Mouse (Mus musculus) cerebellum, adult 9-11 months (tissue): ENCODE measurements around the gene Gm5244.
A peak's percentile ranks its signal among the peaks of the same experiment; 100 is the strongest.

Source experiments
- DNase-seq: peaks from one replicate; pipeline ENCODE4 v3.0.0; 2022

The Gm5244 gene

DNA sequence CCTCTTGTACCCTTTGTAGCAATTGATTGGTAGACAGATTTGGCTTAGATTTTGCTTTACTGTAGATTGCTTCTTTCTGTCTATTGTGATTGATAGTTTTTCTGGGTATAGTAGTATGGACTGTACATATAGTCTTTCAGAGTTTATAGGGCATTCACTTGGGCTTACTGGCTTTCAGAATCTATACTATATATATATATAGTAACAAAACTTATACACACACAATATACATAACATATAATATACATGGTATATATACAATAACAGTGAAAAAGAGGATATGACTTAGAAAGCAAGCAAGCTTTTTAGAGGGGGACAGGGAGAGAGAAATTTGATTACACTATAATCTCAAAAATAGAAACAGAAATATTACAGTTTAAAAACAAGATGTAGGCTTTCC, at the start of gene Gm5244:
Gm5244 (plus strand) TSS at position 301 of the 400 bp plus-strand sequence.
- no peak for DNase-seq

DNA sequence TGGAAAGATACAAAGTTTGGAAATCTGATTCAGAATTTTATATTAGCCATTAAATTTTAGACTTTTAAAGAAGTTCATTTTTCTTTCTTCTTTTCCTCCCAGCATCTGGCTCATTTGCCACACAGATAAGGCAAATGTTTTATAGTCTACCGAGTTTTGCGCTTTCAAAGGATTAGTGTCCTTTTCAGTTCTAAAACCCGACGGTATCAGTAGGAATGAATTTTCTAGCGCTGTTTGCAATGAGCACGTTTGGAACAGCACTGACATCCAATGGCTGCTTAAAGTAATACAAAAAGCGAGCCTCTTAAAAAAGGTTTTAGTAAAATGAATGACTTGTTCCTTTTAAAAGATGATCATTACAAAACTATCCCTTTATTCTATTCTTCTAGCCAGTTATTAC, 49.4 kb upstream of the Gm5244 start:
- DNase-seq, result peak; percentile 28

DNA sequence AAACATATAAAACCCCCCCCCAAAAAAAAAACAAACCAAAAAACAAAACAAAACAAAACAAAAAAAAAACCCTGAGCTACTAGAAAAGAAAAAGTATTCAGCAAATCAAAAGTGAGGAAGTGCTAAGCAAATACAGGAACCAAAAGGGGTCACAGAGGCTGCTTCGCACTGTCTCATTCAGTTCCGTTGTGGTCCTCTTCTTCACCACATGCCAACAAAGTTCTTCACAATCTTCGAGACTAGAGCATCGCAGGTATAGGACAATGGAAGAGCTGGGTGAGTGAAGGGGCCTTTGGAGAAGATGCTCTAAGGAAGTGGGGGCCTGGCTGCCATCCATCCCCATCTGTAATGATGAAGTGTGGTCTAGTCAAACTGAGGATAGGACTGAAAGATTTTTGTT, 48.1 kb upstream of the Gm5244 start:
- peak; percentile 31 for DNase-seq

DNA sequence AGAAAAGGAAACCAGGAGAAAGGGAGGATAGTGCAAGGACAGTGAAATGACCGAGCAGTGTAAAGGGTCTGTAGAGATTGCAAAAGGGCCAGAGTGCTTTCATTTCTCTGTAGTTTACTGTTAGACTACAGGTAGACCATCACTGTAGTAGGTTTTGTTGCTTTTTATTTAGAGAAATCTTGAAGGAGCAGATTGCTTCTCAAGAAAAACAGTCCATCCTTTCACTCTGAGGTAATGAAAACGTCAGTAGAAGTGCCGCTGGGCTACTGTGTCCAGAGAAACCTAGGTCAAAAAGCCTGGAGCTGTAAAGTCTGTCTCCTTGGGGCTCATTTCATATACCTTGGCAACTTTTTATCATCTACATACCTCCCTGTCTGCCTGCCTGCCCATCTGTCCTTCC, 47.4 kb upstream of the Gm5244 start:
- DNase-seq, result no peak

DNA sequence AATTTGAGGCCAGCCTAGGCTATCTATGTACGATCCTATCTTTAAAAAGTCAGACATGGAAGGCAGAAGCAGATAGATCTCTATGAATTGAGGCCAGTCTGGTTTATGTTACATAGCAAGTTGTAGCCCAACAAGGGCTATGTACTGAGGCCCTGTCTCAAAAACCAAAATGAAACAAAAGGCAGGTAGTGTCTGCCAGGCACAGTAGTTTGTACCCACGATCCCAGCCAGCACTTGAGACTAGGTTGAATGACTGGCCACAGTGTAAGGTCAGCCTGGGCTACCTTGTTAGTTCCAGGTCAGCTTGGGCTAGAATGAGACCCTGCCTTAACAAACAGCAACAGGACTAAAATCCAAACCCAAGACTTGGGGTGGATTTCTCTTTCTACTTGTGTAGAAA, 45.9 kb upstream of the Gm5244 start:
- DNase-seq, result no peak

DNA sequence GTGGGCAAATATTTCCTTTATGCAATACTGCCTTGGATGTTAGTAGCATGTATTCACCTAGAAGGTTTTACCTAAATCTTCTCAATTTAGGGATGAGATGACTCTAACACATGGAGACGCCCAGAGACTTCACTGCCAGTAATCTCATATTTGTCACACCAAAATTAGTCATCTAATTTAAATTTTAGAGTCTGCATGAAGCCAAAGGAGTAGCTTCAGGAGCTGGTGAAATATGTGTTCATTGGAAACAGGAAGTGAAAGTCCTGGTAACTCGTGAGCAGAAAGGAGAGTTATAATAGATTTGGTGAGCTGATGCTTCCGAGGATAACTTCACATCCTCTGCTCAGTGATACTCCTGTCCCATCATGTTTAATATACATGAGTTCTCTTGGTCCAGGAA, 45.4 kb upstream of the Gm5244 start:
- DNase-seq, result no peak

DNA sequence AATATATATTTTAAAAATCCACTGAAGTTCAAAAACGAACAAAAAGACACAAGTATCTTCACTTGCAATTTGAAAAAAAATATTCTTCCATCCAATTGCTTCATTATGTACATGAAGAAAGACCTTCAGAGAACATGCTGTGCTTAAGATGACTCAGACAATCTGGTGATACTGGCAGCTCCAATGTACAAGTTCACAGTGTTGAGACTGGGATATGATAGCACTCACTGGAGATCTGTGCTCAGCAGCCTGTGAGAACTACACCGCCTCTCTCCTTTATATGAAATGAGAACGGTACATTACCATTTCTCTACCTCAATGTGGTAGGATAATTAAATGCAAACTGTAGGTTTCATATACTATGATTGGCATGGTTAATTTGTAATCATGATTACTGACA, 43.7 kb upstream of the Gm5244 start:
- no peak for DNase-seq

DNA sequence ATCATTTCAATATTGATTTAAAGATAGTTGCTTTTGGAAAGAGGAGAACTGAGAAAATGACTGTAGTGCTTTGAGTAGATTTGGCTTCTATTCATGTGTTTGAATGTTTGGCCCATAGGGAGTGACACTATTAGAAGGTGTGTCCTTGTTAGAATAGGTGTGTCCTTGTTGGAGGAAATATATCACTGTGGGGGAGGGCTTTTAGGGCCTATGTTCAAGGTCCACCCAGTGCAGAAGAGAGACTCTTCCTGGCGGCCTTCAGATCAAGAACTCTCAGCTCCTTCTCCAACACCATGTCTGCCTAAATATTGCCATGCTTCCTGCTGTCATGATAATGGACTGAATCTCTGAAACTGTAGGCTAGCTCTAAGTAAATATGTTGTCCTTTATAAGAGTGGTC, 42.2 kb upstream of the Gm5244 start:
- no peak for DNase-seq

DNA sequence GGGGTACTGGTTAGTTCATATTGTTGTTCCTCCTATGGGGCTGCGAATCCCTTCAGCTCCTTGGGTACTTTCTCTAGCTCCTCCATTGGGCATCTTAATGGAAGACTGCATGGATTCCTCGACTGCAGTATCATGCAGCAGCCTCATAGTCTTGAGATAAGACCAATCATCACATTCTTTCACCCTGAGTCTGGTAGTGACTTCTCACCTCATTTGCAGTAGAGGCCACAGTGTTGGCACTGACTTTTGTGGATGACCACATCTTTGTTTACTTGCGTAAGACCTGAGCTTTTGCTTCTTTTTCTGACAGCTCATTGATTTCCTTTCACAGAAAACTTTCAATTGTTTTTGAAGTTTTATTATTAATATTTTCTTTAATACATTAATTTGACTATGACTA, 40.8 kb upstream of the Gm5244 start:
- DNase-seq, result no peak

DNA sequence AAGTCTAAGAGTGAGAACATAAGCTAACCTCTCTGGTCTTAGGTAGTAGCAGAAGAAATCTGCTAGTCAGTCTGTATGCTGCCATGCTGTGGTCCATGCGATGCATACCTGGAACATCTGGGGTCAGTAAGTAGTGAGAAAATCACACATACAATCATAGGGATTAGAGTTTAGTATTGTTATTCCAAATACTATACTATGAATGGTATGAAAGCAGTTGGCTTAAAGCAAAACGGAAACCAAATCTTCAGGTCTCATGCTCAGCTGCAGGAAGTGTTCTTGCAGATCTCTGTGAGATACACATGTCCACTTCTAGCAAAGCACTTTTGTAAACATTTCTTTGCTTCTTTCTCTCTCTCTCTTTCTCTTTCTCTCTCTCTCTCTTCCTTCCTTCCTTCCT, 40.3 kb upstream of the Gm5244 start:
- DNase-seq, result no peak

DNA sequence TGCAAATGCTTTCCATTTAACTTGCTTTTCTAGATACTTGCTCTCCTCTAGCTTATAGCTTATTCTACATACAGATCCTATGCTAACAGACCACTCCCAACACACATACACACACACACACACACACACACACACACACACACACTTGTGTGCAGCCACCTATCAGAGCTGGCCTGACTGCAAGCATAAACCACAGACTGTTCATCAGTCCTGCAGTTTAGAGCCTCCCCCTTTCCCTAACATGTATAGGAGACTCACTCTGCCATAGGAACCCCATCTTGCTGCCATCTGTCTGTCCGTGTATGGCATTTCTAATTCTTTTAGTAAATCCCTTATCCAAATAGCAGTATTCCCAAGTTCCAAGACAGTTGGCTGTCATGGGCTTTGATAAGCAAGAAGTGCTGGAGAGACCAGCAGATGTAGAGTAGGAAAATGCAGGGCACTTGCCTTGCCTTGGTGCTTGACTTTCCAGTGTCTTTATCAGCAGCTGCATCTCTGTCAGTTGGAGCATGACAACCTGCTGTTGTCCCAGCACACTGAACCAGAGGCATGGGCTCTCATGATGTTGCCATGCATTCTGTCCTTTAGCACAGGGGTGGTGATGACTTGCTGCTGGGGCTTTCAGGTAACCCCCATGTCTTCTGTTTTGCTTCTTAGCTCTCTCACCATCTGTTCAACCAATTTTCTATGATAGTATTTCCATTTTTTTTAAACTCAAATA, 33.7 kb upstream of the Gm5244 start:
- DNase-seq, result no peak

DNA sequence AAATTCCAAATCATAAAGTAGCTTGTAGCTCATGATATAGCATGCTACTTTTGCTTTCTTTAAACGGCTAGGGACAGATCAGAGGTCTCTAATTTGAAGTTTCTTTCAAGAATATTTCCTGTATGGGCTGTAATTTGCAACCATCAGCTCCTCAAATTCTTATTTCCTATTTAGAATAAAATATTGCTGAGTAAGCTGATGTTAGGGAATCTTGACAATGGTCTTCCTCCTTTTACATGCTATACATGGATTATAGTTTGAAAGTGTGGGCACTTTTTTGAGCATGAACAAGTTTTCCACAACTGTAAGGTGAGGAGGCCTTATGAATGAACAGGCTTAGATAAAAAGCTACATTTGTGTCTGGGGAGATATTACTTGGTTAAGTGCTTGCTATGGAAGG, 32.6 kb upstream of the Gm5244 start:
- no peak for DNase-seq

DNA sequence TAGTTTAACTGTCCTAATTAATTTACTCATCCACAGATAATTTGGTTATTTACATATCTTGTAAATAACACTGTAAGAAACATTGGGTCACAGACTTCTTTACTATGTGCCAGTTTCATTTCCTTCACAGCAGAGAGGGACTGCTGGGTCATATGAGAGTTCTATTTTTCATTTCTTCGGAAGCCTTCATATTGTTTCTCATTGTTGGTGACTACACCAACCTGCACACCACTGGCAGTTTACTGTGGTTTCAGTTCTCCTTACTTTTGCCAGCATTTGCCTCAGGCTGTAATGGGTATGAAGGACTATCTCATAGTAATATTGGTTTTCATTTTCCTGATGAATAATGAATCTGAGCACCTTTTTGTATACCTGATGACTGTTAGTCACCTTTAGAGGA, 28.0 kb upstream of the Gm5244 start:
- no peak for DNase-seq

DNA sequence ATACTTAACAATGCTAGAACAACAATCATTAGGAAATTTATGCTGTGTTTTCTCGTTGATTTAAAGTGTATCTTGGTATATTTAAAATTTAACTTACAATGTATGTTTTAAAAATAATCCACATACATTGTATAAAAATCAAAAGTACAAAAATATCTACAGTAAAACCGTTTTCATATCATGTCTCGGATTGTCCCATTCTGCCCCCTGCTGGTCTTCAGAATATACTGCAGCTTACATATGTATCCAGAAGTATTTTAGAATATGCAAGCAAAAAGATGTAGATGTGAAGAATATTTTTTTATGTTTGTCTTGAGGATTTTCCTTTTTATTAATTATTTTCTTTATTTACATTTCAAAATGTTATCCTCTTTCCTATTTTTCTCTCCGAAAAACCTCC, 26.1 kb upstream of the Gm5244 start:
- no peak for DNase-seq

DNA sequence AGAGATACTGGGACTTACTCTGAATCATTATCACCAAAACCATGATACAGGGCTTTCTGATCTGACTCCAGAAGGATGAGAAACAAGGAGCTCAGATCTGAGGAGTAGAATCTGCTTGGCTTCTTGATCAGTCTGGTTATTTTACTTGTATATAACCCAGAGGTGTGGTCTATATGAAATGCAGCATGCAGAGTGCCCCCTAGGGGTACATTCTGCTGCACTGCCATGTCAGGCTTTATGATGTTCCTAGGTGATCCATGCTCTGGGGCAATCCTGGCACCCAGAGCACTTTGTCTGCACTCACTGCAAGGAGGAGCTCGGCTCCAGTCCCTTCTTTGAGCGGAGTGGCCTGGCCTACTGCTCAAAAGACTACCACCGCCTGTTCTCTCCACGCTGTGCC, 21.9 kb upstream of the Gm5244 start:
- DNase-seq, result no peak

DNA sequence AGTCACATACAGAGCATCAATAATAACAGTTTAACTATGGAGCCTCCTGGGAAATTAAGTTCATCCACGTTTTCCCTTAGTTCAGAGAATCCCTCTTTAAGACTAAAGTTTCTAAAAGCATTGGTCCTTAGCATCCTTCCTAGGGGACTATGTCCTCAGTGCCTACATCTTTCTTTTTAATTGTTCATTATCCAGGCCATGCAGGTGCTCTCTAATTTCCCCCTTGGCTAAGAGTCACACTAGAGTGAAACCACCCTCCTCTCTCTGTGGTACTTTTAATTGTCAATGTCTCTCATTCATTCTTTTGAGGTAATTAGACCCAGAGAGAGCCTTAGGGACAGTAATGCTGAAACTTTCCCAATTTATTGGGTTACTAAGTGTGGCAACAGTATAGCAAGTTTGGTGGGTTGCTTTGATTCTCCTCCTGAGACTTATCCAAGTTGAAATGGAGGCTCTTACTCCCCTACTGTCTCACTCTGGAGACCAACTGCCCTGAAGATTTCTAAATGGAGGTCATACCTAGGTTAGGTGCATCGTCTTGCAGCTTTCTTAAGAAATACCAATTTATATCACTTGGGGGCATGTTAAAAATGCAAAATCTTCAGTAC, 15.6 kb upstream of the Gm5244 start:
- DNase-seq, result no peak

DNA sequence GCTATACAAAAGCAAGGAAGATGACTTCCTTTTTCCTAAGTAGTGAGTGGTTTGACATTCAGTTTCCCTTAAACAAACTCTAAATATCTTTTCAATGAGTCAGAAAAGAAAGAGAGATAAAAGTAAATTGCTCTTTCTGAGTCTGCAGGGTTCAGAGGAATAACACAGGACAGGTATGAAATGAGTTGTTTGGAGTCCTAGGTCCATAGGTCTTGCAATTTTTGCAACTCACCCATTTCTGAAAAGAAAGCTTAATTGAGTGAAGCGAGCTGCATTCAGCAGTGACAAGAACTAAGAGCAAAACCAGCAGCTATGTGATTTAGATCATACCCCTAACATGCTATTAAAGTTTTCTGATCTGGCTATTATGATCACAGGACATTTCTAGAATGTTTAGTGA, 14.9 kb upstream of the Gm5244 start:
- no peak for DNase-seq

DNA sequence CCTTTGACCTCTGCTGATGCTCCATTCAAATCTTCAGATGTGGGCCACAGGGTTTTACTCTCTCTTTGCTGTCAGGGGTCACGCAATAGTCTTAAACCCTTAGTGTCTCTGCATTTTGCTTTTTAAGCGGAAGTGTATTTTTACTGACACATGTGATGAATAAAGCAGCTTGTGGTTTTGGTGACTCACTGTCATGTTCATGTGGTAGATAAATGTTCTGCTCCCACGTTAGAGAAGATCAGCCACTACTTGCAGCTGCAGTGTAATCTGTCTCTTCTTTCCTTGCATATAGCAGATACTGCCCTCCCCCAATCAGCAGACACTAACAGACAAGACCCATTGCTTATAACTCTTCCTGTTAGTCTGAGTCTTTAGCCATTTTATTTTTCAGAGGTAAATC, 12.9 kb upstream of the Gm5244 start:
- DNase-seq, result no peak

DNA sequence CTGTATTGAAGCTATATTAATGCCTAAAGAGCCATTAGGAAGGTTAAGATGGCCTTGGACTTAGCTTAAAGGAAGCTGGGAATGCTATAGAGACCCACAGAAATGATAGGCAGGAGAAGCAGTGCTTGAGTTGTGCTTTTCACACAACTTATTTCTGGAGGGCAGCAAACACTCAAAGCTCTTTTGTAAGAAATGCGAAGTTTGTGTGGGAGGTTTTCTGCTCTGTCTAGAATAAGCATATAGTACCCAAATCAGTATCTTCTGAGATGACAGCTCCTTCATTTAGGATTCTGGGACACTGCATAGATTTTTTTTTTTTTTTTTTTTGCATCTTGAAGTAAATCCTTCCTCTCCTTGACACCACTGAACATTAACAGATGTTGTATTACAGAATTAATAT, 8.0 kb upstream of the Gm5244 start:
- DNase-seq, result no peak

DNA sequence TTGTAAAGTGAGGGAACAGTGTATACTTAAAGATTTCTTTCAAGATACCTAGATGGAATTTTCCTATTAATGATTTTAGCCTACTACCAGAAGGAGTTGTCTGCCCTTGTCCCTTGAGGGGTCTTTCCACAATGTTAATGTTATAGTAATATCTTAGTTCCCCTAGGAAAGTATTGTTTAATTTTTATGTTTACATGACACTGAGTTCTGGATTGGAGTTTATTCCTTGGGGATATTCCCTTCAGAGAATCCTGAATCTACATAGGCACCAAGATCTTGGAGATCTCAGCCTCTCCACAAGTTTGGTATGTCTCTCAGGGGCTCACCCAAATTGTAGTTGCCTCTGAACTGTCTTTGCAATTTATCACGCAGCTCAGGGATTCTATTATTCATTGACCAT, 10.5 kb downstream of the Gm5244 start, which contains the start of gene Olfr1444:
Olfr1444 (plus strand) TSS at position 301 of the 400 bp plus-strand sequence.
- no peak for DNase-seq

DNA sequence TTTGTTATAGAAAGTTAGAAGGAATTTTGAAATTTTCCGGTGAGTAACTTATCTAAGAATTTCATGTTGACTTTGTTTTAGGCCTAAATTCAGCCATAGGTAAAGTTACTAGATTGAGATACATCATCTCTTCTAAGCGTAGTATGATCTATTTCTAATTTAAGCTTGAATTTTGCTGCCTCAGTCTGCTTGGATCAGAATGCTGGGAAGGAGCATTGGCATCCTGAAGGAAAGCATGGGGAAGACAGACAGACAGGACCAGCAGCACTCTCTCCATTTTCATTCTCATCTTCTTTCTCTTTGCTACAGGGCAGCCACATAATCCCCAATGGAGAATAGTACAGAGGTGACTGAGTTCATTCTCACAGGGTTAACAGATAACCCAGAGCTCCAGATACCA, 37.1 kb downstream of the Gm5244 start, which contains the start of gene Olfr1445:
Olfr1445 (plus strand) TSS at position 301 of the 400 bp plus-strand sequence.
- no peak for DNase-seq

DNA sequence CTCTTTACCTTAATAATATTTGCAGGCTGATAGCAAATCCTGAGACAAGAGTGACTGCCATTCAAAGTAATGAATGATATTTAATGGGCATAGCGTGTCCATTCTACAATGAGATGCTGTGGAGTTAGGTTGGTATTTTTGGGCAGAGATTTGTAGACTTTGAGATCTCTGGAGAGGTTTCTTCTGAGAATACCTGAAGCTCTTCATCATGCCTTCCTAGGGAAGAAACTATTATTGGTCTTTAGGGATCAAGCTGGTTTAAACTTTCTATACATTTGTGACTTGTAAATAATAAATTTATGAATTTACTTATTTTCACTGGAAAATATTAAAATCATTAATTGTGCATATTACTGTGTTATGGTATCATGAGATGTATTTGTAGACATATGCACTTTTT, 46.9 kb downstream of the Gm5244 start, which contains the start of gene Olfr1446:
Olfr1446 (minus strand) TSS at position 101 of the 400 bp plus-strand sequence.
- no peak for DNase-seq
